Mouse (Mus musculus) cerebellum, adult 2 months (tissue): ENCODE measurements around the gene Fam151b. TPM values are rescaled to one million over a fixed set of nuclear protein-coding genes. Genes with fewer than 3 reads are reported as not detected.

Experiments used
- DNase-seq, 2 experiments: peaks; one replicate each; pipeline ENCODE4 v3.0.0; 2021
- H3K27ac ChIP-seq: fragments of 200-500 bp; 2 replicates; pipeline ENCODE4 v1.5.1; 2012; ENCODE audit warnings: low read length, control low read depth, inconsistent platforms; ENCODE audit not compliant: insufficient read depth
- H3K27me3 ChIP-seq: fragments of 200-500 bp; 2 replicates; pipeline ENCODE4 v1.6.1; 2012; ENCODE audit warnings: inconsistent platforms, mild to moderate bottlenecking, low read length, moderate library complexity; ENCODE audit not compliant: control insufficient read depth, insufficient read depth
- H3K4me1 ChIP-seq: fragments of 200-500 bp; 2 replicates; pipeline ENCODE4 v1.6.1; 2011; ENCODE audit warnings: low read length; ENCODE audit not compliant: control insufficient read depth, insufficient read depth
- H3K4me3 ChIP-seq: fragments of 200-500 bp; replicated peaks from 2 replicates; pipeline ENCODE3; 2011; ENCODE audit warnings: mild to moderate bottlenecking, low read depth, low read length, control low read depth; ENCODE audit not compliant: insufficient read depth
- CTCF ChIP-seq: fragments of 200-500 bp; IDR thresholded peaks from 2 replicates; pipeline ENCODE4 v1.5.1; 2011; ENCODE audit warnings: low read depth, mild to moderate bottlenecking, control low read depth, low read length, moderate library complexity, borderline replicate concordance; ENCODE audit not compliant: insufficient read depth
- POLR2A ChIP-seq: fragments of 200-500 bp; IDR thresholded peaks from 2 replicates; pipeline ENCODE4 v1.6.1; 2011; ENCODE audit warnings: low read length, control low read depth, borderline replicate concordance; ENCODE audit not compliant: insufficient read depth
- WGBS: fragments of 180-500 bp; shearing (Covaris S2); methylation state at CpG from one replicate; pipeline ENCODE4 v1.1.7; 2018; 5-methylcytosine and 5-hydroxymethylcytosine counted together
- polyA plus RNA-seq: library from polyadenylated mRNA; depleted of rRNA; stranded (reverse); fragments of >200 nt; gene quantifications from 2 replicates; pipeline ENCODE4 v1.2.3, GENCODE M21; 2012; rRNA removed

The Fam151b gene
- polyA plus RNA-seq, result 7.4 and 8.0 TPM in 2 replicates

- peak within 1 kb of the TSS; percentile 69 for H3K4me3 ChIP-seq
- H3K27ac ChIP-seq, result peak within 1 kb of the TSS; percentile 80; the same call in 1 of the 2 replicates
- 6% methylated on average over 19 of the region's 19 CpGs for WGBS
- peak; percentile 94 to 95 for DNase-seq
- no peaks in the 10 kb centered on the region for H3K4me1 ChIP-seq
- no peaks in the 10 kb centered on the region for H3K27me3 ChIP-seq
- no peak for TF ChIP-seq CTCF
- TF ChIP-seq POLR2A, result peak; percentile 91
These were observed at the start of gene Fam151b for GRCm38 (mm10) chr13:92483852-92484463. Gene Fam151b, minus strand, starts transcription at chr13:92484015.

DNA sequence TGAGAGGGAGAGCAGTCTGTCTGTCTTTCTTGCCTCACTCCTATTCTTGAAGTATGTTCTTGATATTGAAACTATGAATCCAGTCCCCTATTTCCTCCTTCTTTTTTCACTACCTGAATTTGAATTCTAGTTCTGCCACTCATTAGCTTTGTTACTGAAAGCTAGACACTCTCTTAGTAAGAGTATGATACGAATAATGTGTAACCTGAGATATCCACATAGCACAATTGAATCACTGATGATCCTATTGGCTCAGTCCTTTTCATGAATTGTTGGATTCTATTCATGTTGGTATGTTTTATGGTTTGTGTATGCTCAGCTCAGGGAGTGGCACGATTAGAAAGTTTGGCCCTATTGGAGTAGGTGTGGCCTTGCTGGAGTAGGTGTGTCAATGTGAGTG is 48.4 kb upstream of the Fam151b start:
- no peak for TF ChIP-seq CTCF
- 75% methylated on average over 2 of the region's 2 CpGs for WGBS
- no peak for DNase-seq
- Histone ChIP-seq H3K27ac (no peak overlapping the region), H3K4me3 (no peak overlapping the region), H3K27me3 (no peaks in the 10 kb centered on the region), H3K4me1 (no peaks in the 10 kb centered on the region)

DNA sequence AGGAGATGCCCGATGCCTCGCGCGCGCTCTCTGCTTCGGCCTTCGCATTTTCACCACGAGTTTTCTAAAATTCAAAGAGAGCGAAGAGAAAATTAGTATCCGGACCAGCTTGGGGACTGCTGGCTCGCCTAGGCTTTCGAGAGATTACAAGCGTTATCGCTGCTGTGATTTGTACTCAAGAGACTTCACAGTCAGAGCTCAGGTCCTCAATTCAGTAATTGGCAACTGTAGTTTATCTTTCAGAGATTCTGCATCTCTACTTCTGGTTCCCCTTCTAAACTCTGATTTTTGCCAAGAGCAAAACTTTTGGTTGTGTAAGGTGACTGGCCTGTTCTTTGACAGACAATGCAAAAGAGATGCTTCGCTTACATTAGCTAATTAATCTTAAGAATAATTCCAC is 47.4 kb upstream of the Fam151b start:
- Histone ChIP-seq H3K4me1 (no peaks in the 10 kb centered on the region), H3K27me3 (no peaks in the 10 kb centered on the region), H3K27ac (peak overlapping the region; percentile 30), H3K4me3 (peak overlapping the region; percentile 65)
- no peak for DNase-seq
- WGBS, result 3% methylated on average over 15 of the region's 15 CpGs
- TF ChIP-seq CTCF (no peak), POLR2A (no peak)

DNA sequence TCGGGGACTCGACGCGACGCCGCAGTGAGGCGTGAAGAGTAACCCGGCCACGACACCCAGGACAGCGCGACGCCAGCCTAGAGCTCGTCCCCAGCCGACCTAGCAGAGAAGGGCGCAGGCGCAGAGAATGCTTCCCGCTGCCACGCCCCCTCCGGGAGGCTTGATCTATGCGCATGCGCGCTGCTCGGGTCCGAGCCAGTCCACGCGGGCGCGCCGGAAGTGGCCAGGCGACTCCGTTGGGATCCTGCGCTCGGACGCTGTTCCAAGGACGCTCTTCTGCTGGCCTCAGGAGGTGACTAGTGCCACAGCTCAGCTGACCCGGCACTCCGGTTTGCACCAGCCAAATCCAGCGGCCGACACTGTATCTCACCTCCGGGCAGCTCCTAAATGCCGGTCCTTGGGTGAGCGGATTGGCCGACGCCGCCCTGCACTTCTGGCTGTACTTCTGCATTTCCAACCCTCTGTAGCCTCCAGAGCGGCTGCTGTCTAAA is 47.0 kb upstream of the Fam151b start, which contains the start of gene Zfyve16:
Gene Zfyve16 (minus strand): TSS at position 148 of the 491 bp plus-strand sequence.
- Histone ChIP-seq H3K4me3 (peak within 1 kb of the TSS; percentile 65), H3K27me3 (no peaks in the 10 kb centered on the region), H3K27ac (peak within 1 kb of the TSS; percentile 63), H3K4me1 (no peaks in the 10 kb centered on the region)
- WGBS, result under 1% methylated on average over 44 of the region's 46 CpGs
- peak; percentile 97 to 99 for DNase-seq
- TF ChIP-seq CTCF (no peak), POLR2A (peak; percentile 94; the same call in 1 of the 2 replicates)

DNA sequence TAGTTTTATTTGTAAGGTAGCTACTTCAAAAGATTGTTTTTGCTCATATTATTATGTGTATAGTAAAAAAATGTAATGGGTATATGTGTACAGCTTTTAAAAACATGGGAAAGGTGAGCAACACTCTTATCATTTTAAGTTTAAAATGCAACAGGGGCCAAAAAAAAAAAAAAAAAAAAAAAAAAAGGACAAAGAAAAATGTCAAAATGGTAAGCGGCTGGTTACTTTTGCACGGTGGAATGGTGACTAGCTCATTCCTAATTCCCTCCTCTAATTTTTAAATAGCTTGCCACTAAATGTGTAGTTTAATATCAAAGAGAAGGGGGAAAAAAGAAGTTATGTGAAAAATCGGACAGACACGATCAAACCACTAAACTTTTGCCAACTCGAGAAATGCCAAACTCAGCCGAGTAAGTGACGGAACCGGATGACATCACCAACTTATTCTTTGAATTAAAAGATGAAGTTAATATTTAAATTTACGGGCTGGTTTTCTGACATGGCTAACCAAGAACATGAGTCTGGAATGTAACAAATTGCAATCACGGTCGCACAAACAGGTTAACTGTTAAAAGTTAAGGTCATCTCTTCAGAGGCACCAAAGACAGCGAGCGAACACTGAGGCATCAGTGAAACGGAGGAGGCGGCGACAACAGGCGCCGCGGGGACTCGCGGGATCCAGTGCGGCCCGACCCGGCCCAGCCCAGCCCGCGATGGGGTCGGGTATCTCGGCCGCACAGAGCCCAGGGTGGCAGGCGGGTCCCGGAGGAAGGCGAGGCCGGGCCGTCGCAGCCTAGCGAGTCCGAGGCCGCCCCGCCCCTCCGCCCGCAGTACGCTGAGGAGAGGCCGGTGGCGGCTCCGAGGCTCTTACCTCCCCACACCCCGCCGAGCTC is 46.3 kb upstream of the Fam151b start:
- under 1% methylated on average over 47 of the region's 47 CpGs for WGBS
- peak overlapping the region; percentile 65 for H3K4me3 ChIP-seq
- TF ChIP-seq POLR2A (no peak), CTCF (no peak)
- no peaks in the 10 kb centered on the region for H3K27me3 ChIP-seq
- no peak for DNase-seq
- H3K4me1 ChIP-seq, result no peaks in the 10 kb centered on the region
- H3K27ac ChIP-seq, result peak overlapping the region; percentile 63

DNA sequence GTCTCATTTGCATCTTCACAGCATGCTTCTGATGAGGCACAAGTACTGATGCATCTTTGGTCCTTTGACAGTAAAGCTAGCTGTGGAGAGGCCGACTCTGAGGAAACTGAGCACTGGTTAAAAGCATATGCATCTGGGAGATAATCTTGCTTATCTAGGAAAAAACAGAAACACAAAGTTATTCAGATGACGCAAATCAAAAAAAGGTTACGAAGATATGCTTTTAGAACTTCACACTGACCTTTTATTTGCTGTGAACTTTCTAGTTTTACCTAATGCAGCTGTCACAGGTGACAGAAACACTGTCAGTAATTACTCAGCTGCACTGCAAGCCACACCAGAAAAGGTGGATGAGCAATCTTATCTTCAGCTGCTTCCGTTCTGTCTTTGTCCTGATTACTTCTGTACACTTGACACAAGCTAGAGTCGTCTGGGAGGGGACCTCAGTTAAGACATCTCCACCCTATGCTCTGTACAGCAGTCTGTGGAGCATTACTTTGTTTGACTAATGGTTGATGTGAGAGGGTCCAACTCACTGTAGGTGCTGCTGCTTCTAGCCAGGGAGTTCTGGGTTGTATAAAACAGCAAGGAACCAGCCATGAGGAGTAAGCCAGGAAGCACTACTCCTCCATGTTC is 39.5 kb upstream of the Fam151b start:
- no peak overlapping the region for H3K27ac ChIP-seq
- H3K4me3 ChIP-seq, result no peak overlapping the region
- 88% methylated on average over 5 of the region's 5 CpGs for WGBS
- DNase-seq, result no peak
- no peaks in the 10 kb centered on the region for H3K4me1 ChIP-seq
- no peak for TF ChIP-seq POLR2A
- TF ChIP-seq CTCF, result no peak
- H3K27me3 ChIP-seq, result no peaks in the 10 kb centered on the region

DNA sequence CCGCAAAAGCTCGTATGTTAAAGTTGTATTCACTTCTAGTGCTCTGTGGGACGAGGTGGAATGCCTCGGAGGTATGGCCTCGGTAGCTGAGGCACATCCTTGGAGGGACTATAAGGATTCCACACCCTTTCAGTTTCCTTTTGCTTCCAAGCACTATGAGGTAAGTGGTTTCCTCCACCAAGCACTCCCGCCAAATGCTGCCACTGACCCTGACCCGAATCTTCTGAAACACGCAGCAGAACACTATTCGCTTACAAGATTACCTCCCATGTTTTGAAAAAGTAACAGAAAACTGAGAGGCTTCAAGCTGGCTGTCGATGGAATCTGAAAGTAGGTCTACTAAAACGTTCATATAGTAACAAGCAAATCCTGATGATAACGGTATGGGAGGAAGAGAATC is 21.1 kb upstream of the Fam151b start:
- DNase-seq, result no peak
- H3K27ac ChIP-seq, result no peak overlapping the region
- WGBS, result 90% methylated on average over 12 of the region's 12 CpGs
- no peaks in the 10 kb centered on the region for H3K4me1 ChIP-seq
- H3K4me3 ChIP-seq, result no peak overlapping the region
- TF ChIP-seq CTCF (no peak), POLR2A (no peak)
- no peaks in the 10 kb centered on the region for H3K27me3 ChIP-seq
